Comparison of ENCODE assay signal across 24 mouse cellular contexts in the genomic region with DNA sequence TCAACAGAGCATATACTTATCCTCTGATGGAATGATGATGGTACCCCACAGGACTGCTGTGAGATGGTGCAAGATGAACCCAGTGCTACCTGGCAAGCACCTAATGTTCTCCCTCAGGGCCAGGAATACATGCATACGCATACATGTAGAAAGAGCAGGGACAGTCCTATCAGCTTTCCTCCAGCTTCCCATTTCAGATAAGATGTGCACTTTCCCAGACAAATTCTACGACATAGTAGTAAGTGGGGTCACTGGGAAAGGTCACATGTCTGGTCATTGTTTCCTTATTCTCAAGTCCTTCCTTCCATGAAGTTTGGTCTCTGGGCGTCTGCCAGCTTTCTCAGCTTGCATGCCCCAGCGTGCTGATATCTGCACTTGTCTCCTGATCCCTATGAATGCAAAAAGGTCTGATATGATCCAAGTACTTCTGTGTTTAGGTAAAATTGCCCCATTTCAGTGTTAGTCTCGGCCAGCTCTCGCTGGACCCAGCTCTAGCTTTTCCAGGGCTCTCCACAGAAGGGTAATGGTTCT.
DNase-seq lines count a peak whose midpoint lies in the region; ATAC-seq lines count a peak whose summit lies in the region.
"Had no signal": no experiment of that assay in that cellular context is flagged by ENCODE, and none has a peak within 500 bp of the region (broad histone marks: within the 10 kb centered on the region; RNA-seq: fewer than 3 reads in every experiment).

No protein-coding gene starts in this region.

- H3K9me3 ChIP-seq in heart, embryonic 10.5 days, result no peaks in the 10 kb centered on the region
- no peaks in the 10 kb centered on the region for H3K9me3 ChIP-seq in stomach, embryonic 15.5 days
- H3K9me3 ChIP-seq: embryonic facial prominence, embryonic 13.5 days; forebrain, embryonic 13.5 days; hindbrain, embryonic 15.5 days; limb, embryonic 13.5 days; lung, embryonic 15.5 days; midbrain, embryonic 10.5 days had no signal

- DNase-seq in heart, embryonic 10.5 days (ENCODE audit: low spot score), result no peak
- DNase-seq in heart, postnatal 25 days (ENCODE audit: low spot score), result no peak
- peak; percentile 4 for DNase-seq in kidney, adult 11 months
- no peak for DNase-seq in kidney, adult 9 months
- peak; percentile 20 for DNase-seq in lung, postnatal 10 days
- no peak for DNase-seq in lung, postnatal 14 days
- DNase-seq in adrenal gland, adult 2 months, result no peak
- DNase-seq: adrenal gland, postnatal 14 days; cerebellum, adult 2 months; cerebellum, postnatal 25 days; embryo, embryonic 11 days; gastrocnemius, postnatal 36 days had no signal

- no peak overlapping the region for H3K4me3 ChIP-seq in heart, embryonic 10.5 days
- no peak overlapping the region for H3K4me3 ChIP-seq in stomach, embryonic 15.5 days (replicated peaks)
- H3K4me3 ChIP-seq: embryonic facial prominence, embryonic 13.5 days; erythroblast, embryonic 14.5 days; forebrain, embryonic 13.5 days; hindbrain, embryonic 15.5 days; limb, embryonic 13.5 days; lung, embryonic 15.5 days; midbrain, embryonic 10.5 days; myocyte had no signal

- no peaks in the 10 kb centered on the region for H3K36me3 ChIP-seq in heart, embryonic 10.5 days
- no peaks in the 10 kb centered on the region for H3K36me3 ChIP-seq in stomach, embryonic 15.5 days
- H3K36me3 ChIP-seq: embryonic facial prominence, embryonic 13.5 days; hindbrain, embryonic 15.5 days; limb, embryonic 13.5 days; lung, embryonic 15.5 days; midbrain, embryonic 10.5 days had no signal

- 46% methylated on average over 6 of the region's 6 CpGs for WGBS in heart, embryonic 10.5 days
- 62% methylated on average over 6 of the region's 6 CpGs for WGBS in stomach, embryonic 15.5 days

- 0 out of 2 replicates have a peak overlapping the region, but pooled peaks have one; percentile 24 for H3K27ac ChIP-seq in heart, embryonic 10.5 days
- peak overlapping the region; percentile 14; the same call in 1 of the 2 replicates for H3K27ac ChIP-seq in stomach, embryonic 15.5 days
- H3K27ac ChIP-seq: embryonic facial prominence, embryonic 13.5 days; forebrain, embryonic 13.5 days; hindbrain, embryonic 15.5 days; limb, embryonic 13.5 days; liver, embryonic 14.5 days; lung, embryonic 15.5 days; midbrain, embryonic 10.5 days had no signal

- no peak for ATAC-seq in stomach, embryonic 15.5 days (ENCODE audit: insufficient read depth, low FRiP score, low read depth)
- ATAC-seq: forebrain, embryonic 13.5 days; intestine, embryonic 16.5 days; midbrain, embryonic 16.5 days had no signal

- H3K27me3 ChIP-seq in heart, embryonic 10.5 days (ENCODE audit: insufficient read depth, poor library complexity, severe bottlenecking), result no peaks in the 10 kb centered on the region
- H3K27me3 ChIP-seq in stomach, embryonic 15.5 days (replicated peaks), result no peaks in the 10 kb centered on the region
- H3K27me3 ChIP-seq: embryonic facial prominence, embryonic 13.5 days; forebrain, embryonic 13.5 days; hindbrain, embryonic 15.5 days; limb, embryonic 13.5 days; lung, embryonic 15.5 days had no signal

- intact Hi-C loops in heart, postnatal 25 days (cut with DNase I), result no loop called here

- H3K4me2 ChIP-seq in stomach, embryonic 15.5 days, result no peak overlapping the region
- H3K4me2 ChIP-seq: embryonic facial prominence, embryonic 13.5 days; forebrain, embryonic 13.5 days; hindbrain, embryonic 15.5 days; limb, embryonic 13.5 days; lung, embryonic 15.5 days had no signal

- peaks cover 19% of the 10 kb centered on the region for H3K4me1 ChIP-seq in heart, embryonic 10.5 days
- peaks cover 8% of the 10 kb centered on the region for H3K4me1 ChIP-seq in stomach, embryonic 15.5 days

- no peak overlapping the region for H3K9ac ChIP-seq in stomach, embryonic 15.5 days
- H3K9ac ChIP-seq: embryonic facial prominence, embryonic 13.5 days; forebrain, embryonic 13.5 days; hindbrain, embryonic 15.5 days; limb, embryonic 13.5 days; liver, embryonic 14.5 days; lung, embryonic 15.5 days had no signal

Comparison
In these comparisons a context has a peak if more than half of its experiments do, and no peak if none do; other contexts are left out.
1. DNase-seq: peak in kidney, adult 11 months (single experiment) and lung, postnatal 10 days (single experiment); none in heart, embryonic 10.5 days (single experiment), heart, postnatal 25 days (single experiment), kidney, adult 9 months (single experiment), lung, postnatal 14 days (single experiment) and adrenal gland, adult 2 months (single experiment).